Comparison of ENCODE assay signal across 8 mouse cellular contexts in the genomic region with DNA sequence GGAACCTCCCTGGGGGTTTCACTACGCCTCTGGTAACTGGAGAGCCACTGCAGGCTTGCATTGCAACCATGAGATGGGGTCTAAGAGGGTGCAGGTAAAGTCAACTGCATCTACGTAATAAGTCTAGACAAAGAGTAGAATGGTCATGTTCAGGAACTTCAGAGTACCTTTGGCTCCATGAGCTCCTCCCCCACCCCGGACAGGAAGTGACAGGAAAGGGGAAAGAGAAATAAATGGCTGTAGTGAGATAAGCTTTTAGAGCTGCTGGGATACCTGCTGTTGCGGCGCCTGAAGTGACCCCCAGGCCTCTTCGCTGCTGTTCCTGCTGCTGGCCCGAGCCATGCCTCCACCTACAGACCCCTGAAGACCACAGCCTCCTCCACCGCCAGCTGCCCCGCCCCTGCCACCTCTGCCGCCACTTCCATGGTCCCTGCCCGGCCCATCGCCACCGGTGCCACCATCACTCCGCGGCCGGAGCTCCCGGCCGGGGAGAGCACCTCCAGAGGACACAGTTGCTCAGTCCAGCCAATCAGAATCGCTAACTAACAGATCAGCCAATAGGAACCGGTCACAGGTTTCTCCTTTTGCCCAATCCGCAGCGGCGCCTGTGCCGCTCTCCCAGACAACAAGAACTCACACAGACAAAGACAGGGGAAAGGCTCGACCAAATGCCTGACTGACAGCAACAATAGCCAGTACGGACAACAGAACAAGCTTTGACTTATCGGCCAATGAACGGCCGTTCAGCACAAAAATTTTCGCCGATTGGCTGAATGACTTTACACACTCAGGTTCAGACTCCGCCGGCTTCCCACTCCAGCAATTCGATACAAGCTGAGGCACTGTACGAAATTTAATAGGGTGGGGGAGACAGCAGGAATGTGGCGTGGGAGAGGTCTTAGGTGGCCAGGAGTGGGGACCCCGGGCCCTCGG. TPM values are rescaled to one million over a fixed set of nuclear protein-coding genes. Genes with fewer than 3 reads are reported as not detected.
A peak's percentile ranks its signal among the peaks of the same experiment; 100 is the strongest.
DNase-seq lines count a peak whose midpoint lies in the region; ATAC-seq lines count a peak whose summit lies in the region.

Wbp1 (minus strand) TSS at position 630 of the 933 bp plus-strand sequence.

- H3K27ac ChIP-seq in intestine, embryonic 14.5 days (ENCODE audit: low read depth) = peak within 1 kb of the TSS; percentile 94

- H3K4me1 ChIP-seq in intestine, embryonic 14.5 days (replicated peaks; ENCODE audit: control insufficient read depth, insufficient read depth, low read length) = peaks cover 35% of the 10 kb centered on the region; the same call in 1 of the 2 replicates

- H3K9me3 ChIP-seq in intestine, embryonic 14.5 days (ENCODE audit: control insufficient read depth, low read length) = no peaks in the 10 kb centered on the region

- peak within 1 kb of the TSS; percentile 96 for H3K4me2 ChIP-seq in intestine, embryonic 14.5 days (ENCODE audit: low read length)

- DNase-seq in adrenal gland, adult 18-20 months (ENCODE audit: low spot score in 2 of 2) = peak; percentile 77 to 85
- peak; percentile 96 for DNase-seq in embryo, embryonic 11 days
- DNase-seq in gastrocnemius, postnatal 25 days = peak; percentile 96
- peak; percentile 94 for DNase-seq in intestine, embryonic 14.5 days (ENCODE audit: low spot score)
- peak; percentile 96 to 99 for DNase-seq in left cerebral cortex, postnatal 14 days (ENCODE audit: low spot score in 2 of 2)
- peak; percentile 99 for DNase-seq in mesoderm, embryonic 11.5 days (ENCODE audit: low read depth, low spot score)
- DNase-seq in right cerebral cortex, postnatal 36 days (ENCODE audit: low spot score in 2 of 2) = peak; percentile 97 to 98
- DNase-seq in yolk sac, embryonic 10.5 days (ENCODE audit: low spot score) = peak; percentile 99

- intact Hi-C loops in left cerebral cortex, postnatal 14 days (cut with DNase I) = no loop called here

- H3K36me3 ChIP-seq in intestine, embryonic 14.5 days (ENCODE audit: control insufficient read depth, insufficient read depth, low read length) = peaks cover 31% of the 10 kb centered on the region

- H3K27me3 ChIP-seq in intestine, embryonic 14.5 days (replicated peaks; ENCODE audit: control insufficient read depth, insufficient read depth, low read length) = no peaks in the 10 kb centered on the region

- peak; percentile 93 for ATAC-seq in intestine, embryonic 14.5 days (replicated peaks; ENCODE audit: low FRiP score, low TSS enrichment, low read depth)

- under 1% methylated on average over 38 of the region's 38 CpGs for WGBS in intestine, embryonic 14.5 days

- H3K9ac ChIP-seq in intestine, embryonic 14.5 days (ENCODE audit: low read length) = peak within 1 kb of the TSS; percentile 88

- H3K4me3 ChIP-seq in intestine, embryonic 14.5 days (ENCODE audit: low read depth, low read length) = peak within 1 kb of the TSS; percentile 82

RNA-seq across cellular contexts. Expression of gene Wbp1, which starts in this region (rescaled TPM):
- total RNA-seq in adrenal gland, adult 18-20 months (2021) = 10 to 100 TPM; 84.3 to 89.0 TPM
- total RNA-seq in gastrocnemius, postnatal 25 days (2021) = 10 to 100 TPM; 37.8 to 38.2 TPM
- polyA plus RNA-seq in intestine, embryonic 14.5 days (2014; fragmentation: Nextera tagmentation; extraction: Ambion mirVana) = 83.8 and 91.2 TPM in 2 replicates
- 10 to 100 TPM; 44.2 to 53.8 TPM for total RNA-seq in left cerebral cortex, postnatal 14 days (2021)

Comparison
In these comparisons a context has a peak if more than half of its experiments do, and no peak if none do; other contexts are left out.
1. Peak in every context shown above with its lines: DNase-seq, ATAC-seq, H3K4me3 ChIP-seq and H3K27ac ChIP-seq.